9 mouse cellular contexts compared by ENCODE assay signal in the genomic region with DNA sequence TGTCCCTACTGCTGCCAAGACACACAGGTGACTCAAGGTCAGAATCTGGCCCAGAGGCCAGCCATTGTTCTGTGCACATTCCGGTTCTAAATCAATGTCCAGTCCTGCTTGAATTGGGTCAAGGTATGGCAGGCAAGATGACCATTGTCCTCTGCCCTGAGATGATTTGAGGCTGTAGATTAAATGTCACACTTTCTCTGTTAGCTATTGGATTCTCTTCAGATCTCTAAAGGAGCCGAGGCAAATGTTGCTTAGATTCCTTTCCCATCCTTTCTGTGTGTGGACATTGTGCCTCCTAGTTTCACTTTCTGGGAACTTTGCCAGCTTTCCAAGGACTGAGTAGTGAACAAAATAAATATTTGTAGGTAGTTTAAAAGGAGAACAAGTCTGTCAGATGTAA.
DNase-seq lines count a peak whose midpoint lies in the region; ATAC-seq and TF ChIP-seq lines count a peak whose summit lies in the region.
"Had no signal": no experiment of that assay in that cellular context is flagged by ENCODE, and none has a peak within 500 bp of the region (broad histone marks: within the 10 kb centered on the region; RNA-seq: fewer than 3 reads in every experiment).

No protein-coding gene starts in this region.

- H3K27ac ChIP-seq in heart, embryonic 10.5 days, result no peak overlapping the region
- H3K27ac ChIP-seq in heart, postnatal 0 days (ENCODE audit: low read depth), result peak overlapping the region; percentile 41
- H3K27ac ChIP-seq: liver, embryonic 12.5 days had no signal

- no peaks in the 10 kb centered on the region for H3K27me3 ChIP-seq in heart, embryonic 10.5 days (ENCODE audit: insufficient read depth, poor library complexity, severe bottlenecking)
- no peaks in the 10 kb centered on the region for H3K27me3 ChIP-seq in heart, postnatal 0 days (ENCODE audit: control insufficient read depth, insufficient read depth, low read length)

- no peaks in the 10 kb centered on the region for H3K9me3 ChIP-seq in heart, embryonic 10.5 days
- H3K9me3 ChIP-seq in heart, postnatal 0 days (replicated peaks; ENCODE audit: control insufficient read depth, low read length), result no peaks in the 10 kb centered on the region
- H3K9me3 ChIP-seq: liver, embryonic 12.5 days had no signal

- ATAC-seq in heart, postnatal 0 days (ENCODE audit: insufficient read depth, low read depth), result no peak

- WGBS in heart, embryonic 10.5 days, result 64% methylated on average over 2 of the region's 2 CpGs
- 25% methylated on average over 2 of the region's 2 CpGs for WGBS in heart, postnatal 0 days

- H3K4me2 ChIP-seq in heart, postnatal 0 days (ENCODE audit: low read depth, low read length), result no peak overlapping the region

- peak; percentile 47 for DNase-seq in heart, adult 8-10 months (ENCODE audit: low spot score)
- no peak for DNase-seq in heart, embryonic 10.5 days (ENCODE audit: low spot score)
- peak; percentile 10 to 50 for DNase-seq in adrenal gland, postnatal 36 days
- peak; percentile 16 for DNase-seq in heart, postnatal 0 days (ENCODE audit: low spot score)
- DNase-seq in lung, postnatal 10 days, result peak; percentile 58
- no peak for DNase-seq in cerebellum, adult 9-11 months
- no peak for DNase-seq in urinary bladder, postnatal 4 days (ENCODE audit: low spot score in 2 of 2)
- DNase-seq in neural tube, embryonic 10.5 days (ENCODE audit: extremely low spot score, low spot score), result no peak

- H3K36me3 ChIP-seq in heart, embryonic 10.5 days, result no peaks in the 10 kb centered on the region
- no peaks in the 10 kb centered on the region for H3K36me3 ChIP-seq in heart, postnatal 0 days (replicated peaks; ENCODE audit: control insufficient read depth, insufficient read depth, low read length)
- H3K36me3 ChIP-seq: liver, embryonic 12.5 days had no signal

- TF ChIP-seq EP300 in heart, postnatal 0 days (IDR thresholded peaks at IDR 0.05; ENCODE audit: low read depth), result no peak

- H3K4me1 ChIP-seq in heart, embryonic 10.5 days, result peaks cover 21% of the 10 kb centered on the region
- peaks cover 6% of the 10 kb centered on the region for H3K4me1 ChIP-seq in heart, postnatal 0 days (ENCODE audit: control insufficient read depth, insufficient read depth)
- H3K4me1 ChIP-seq: liver, embryonic 12.5 days had no signal

- H3K4me3 ChIP-seq in heart, embryonic 10.5 days, result no peak overlapping the region
- no peak overlapping the region for H3K4me3 ChIP-seq in heart, postnatal 0 days (ENCODE audit: low read depth, low read length)

- H3K9ac ChIP-seq in heart, postnatal 0 days (replicated peaks; ENCODE audit: low read depth, low read length), result no peak overlapping the region
- H3K9ac ChIP-seq: liver, embryonic 12.5 days had no signal

- TF ChIP-seq CTCF in heart, postnatal 0 days (IDR thresholded peaks at IDR 0.05; ENCODE audit: low read depth), result no peak

Comparison
In these comparisons a context has a peak if more than half of its experiments do, and no peak if none do; other contexts are left out.
1. DNase-seq: peak in heart, adult 8-10 months (single experiment), adrenal gland, postnatal 36 days (2 of 2), heart, postnatal 0 days (single experiment) and lung, postnatal 10 days (single experiment); none in heart, embryonic 10.5 days (single experiment), cerebellum, adult 9-11 months (single experiment), urinary bladder, postnatal 4 days (0 of 2) and neural tube, embryonic 10.5 days (single experiment).